Mouse (Mus musculus) midbrain, embryonic 11.5 days (tissue): ENCODE results near the gene Spag5. TPM values are rescaled to one million over a fixed set of nuclear protein-coding genes. Genes with fewer than 3 reads are reported as not detected.
A peak's percentile ranks its signal among the peaks of the same experiment; 100 is the strongest.

ENCODE experiments used
- ATAC-seq: fragments of 200-750 bp; cut with Nextera tagmentation; 2 replicates; pipeline ENCODE4 v1.8.0; 2017; ENCODE audit warnings: moderate TSS enrichment, moderate library complexity; ENCODE audit not compliant: low FRiP score
- DNase-seq: peaks from one replicate; pipeline ENCODE4 v3.0.0; 2015; ENCODE audit warnings: low spot score; ENCODE audit errors: missing footprints
- H3K27ac ChIP-seq: fragments of 300-500 bp; sonication (generic); 2 replicates; pipeline ENCODE4 v1.5.1; 2014; ENCODE audit warnings: low read depth, low read length
- H3K27me3 ChIP-seq: fragments of 300-500 bp; sonication (generic); 2 replicates; pipeline ENCODE4 v1.6.1; 2014; ENCODE audit warnings: mild to moderate bottlenecking, low read length, moderate library complexity, mixed read lengths; ENCODE audit not compliant: control insufficient read depth, insufficient read depth
- H3K36me3 ChIP-seq: fragments of 300-500 bp; sonication (generic); 2 replicates; pipeline ENCODE4 v1.6.1; 2014; ENCODE audit warnings: mild to moderate bottlenecking, low read length, moderate library complexity, mixed read lengths; ENCODE audit not compliant: control insufficient read depth, insufficient read depth
- H3K4me1 ChIP-seq: fragments of 300-500 bp; sonication (generic); 2 replicates; pipeline ENCODE4 v1.6.1; 2014; ENCODE audit warnings: low read length; ENCODE audit not compliant: control insufficient read depth, insufficient read depth
- H3K4me2 ChIP-seq: fragments of 300-500 bp; sonication (generic); 2 replicates; pipeline ENCODE4 v1.6.1; 2014; ENCODE audit warnings: mild to moderate bottlenecking, moderate library complexity
- H3K4me3 ChIP-seq: fragments of 300-500 bp; sonication (generic); 2 replicates; pipeline ENCODE4 v1.5.1; 2014; ENCODE audit warnings: low read depth, low read length
- H3K9ac ChIP-seq: fragments of 300-500 bp; sonication (generic); 2 replicates; pipeline ENCODE4 v1.6.1; 2014; ENCODE audit warnings: low read length
- H3K9me3 ChIP-seq: fragments of 300-500 bp; sonication (generic); 2 replicates; pipeline ENCODE4 v1.6.1; 2016; ENCODE audit warnings: low read length; ENCODE audit not compliant: control insufficient read depth
- WGBS: fragments of 180-500 bp; shearing (Covaris S2); extraction: QIAGEN DNeasy Blood & Tissue Kit; methylation state at CpG from one replicate; pipeline ENCODE4 v1.1.7; 2014; 5-methylcytosine and 5-hydroxymethylcytosine counted together
- polyA plus RNA-seq: library from polyadenylated mRNA; unstranded; fragments of >200 nt; fragmentation: Nextera tagmentation; extraction: Ambion mirVana; gene quantifications from 2 replicates; pipeline ENCODE4 v1.2.1, GENCODE M21; 2014

Gene Spag5
- polyA plus RNA-seq, 1 experiment from 2014 or later, result 57.1 TPM

DNA sequence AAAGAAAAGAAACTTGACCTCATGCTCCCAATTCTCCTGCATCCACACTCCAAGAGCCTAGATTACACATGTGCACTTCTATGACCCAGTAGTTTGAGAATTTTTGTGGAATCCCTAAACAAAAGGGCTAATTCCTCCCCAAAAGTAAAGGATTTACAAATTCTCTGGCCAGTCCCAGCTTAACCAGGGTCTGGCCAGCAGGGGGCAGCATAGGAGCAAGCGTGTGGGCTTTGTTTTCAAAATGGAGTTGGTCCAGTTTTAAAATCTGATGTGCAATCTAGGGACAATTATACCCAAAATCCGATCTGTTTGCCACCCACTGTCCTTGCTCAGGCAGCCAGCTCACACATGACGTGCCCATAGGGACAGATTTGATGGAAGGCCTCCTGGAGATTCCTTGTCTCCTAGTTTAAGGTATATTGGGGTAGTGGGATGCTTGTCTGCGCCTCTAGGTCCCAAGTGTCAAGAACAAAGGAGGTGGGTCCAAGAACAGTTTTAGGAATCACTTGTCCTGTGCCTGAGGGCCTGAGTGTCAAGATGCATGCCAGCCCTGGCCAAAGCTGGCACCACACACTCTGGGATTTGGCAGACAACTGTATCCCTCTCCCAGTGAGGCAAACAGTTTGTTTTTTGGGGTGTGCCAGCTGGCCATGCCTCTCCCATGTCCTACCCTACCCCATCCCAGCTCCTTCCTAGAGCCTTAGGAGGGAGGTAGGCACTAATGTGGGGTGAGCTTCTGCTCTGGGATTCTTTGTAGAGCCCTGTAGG, 54.3 kb downstream of the Spag5 start:
- Histone ChIP-seq H3K9ac (no peak overlapping the region), H3K36me3 (no peaks in the 10 kb centered on the region), H3K4me3 (no peak overlapping the region), H3K4me1 (no peaks in the 10 kb centered on the region), H3K4me2 (no peak overlapping the region), H3K9me3 (no peaks in the 10 kb centered on the region), H3K27me3 (no peaks in the 10 kb centered on the region), H3K27ac (no peak overlapping the region)
- DNase-seq, result peak; percentile 95
- ATAC-seq, result no peak
- 38% methylated on average over 4 of the region's 4 CpGs for WGBS

DNA sequence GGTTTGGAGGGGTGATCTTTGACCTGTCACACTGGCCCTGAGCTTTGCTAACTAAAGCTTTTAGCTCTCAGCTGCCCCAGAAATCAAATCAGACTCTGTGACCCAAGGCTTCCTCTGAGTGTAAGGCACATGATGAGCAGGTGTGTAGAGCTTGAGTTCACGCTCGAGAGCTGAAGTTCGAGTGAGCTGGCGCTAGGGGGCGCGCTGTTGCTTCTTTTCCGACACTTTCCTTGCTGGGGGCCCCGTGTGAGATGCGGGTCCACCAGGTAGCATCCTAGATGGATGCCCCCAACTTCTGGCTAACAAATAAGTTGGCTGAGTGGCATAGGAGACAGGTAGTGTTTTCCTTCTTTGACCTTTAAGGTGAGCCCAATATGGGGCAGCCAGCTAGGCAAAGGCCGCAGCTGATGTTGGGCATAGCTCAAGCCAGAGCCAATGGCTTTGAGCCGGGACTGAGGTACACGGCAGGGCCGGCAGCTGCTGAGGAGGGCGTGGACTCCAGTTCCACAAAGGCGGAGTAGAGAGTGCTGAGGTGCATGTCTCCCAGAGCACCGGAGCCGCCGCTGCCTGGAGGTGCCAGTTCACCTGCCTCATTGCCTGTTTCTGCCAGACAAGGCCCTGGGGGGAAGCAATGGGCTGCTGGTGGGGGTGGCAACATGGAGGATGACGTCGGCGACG, 57.1 kb downstream of the Spag5 start:
- no peak overlapping the region for H3K27ac ChIP-seq
- WGBS, result 11% methylated on average over 22 of the region's 22 CpGs
- no peak overlapping the region for H3K4me2 ChIP-seq
- ATAC-seq (no peak), DNase-seq (peak; percentile 87)
- no peak overlapping the region for H3K9ac ChIP-seq
- H3K9me3 ChIP-seq, result no peaks in the 10 kb centered on the region
- no peaks in the 10 kb centered on the region for H3K4me1 ChIP-seq
- no peaks in the 10 kb centered on the region for H3K36me3 ChIP-seq
- H3K4me3 ChIP-seq, result no peak overlapping the region
- no peaks in the 10 kb centered on the region for H3K27me3 ChIP-seq

DNA sequence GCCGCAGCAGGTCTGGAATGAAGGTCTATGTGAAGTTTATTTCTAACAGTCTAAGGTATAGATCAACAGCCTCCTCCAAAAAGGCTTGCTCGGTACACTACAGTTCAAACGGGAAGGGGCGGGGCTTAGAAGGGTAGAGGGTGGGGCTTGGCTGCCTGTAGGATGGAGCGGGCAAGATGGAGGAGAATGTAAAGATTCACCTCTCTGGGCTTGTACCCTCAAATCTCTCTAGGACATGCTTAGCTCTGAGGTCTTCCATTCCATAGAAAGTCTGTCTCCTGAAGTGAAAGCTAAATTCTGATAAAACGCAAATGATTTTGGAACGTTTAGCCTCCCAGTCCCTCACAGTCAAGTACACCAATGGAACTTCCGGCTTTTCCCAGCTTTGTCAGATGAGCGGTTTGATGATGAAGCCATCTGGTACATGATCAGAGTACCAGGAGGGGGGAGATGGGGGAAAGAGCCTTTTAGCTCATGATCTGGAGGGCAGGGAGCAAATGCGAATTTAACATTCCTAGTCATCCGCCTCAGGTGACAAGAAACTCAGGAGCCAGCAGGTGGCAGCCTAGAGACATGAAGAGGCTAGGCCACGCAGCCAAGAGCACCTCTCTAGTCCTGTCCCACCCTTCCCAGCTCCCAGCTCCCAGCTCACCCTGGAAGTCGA, 58.9 kb downstream of the Spag5 start:
- Histone ChIP-seq H3K36me3 (no peaks in the 10 kb centered on the region), H3K9ac (no peak overlapping the region), H3K4me3 (peak overlapping the region; percentile 18; the same call in 1 of the 2 replicates), H3K27ac (no peak overlapping the region), H3K9me3 (no peaks in the 10 kb centered on the region), H3K4me2 (peak overlapping the region; percentile 39; the same call in 1 of the 2 replicates), H3K27me3 (no peaks in the 10 kb centered on the region), H3K4me1 (no peaks in the 10 kb centered on the region)
- 10% methylated on average over 13 of the region's 13 CpGs for WGBS
- DNase-seq (peak; percentile 95), ATAC-seq (peak; percentile 62; the same call in 1 of the 2 replicates)

DNA sequence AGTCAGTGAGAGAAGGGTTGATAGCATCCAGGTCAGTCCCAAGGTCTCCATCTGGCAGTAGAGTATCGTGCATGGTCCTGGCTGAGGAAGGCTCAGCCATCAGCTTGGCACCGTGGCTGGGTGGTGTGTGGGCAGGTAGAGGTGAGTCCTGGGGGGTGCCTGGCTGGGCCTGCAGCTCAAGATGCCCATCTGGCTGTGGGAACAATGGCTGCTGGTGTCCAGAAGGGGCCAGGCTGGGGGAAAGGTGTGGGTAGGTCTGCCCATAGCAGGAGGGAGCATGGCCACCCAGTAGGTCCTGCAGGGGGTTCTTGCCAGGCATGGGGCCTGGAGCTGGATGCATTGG, 59.4 kb downstream of the Spag5 start:
- no peak overlapping the region for H3K9ac ChIP-seq
- no peak for DNase-seq
- no peaks in the 10 kb centered on the region for H3K36me3 ChIP-seq
- 0 out of 2 replicates have a peak, but pooled peaks have one; percentile 5 for ATAC-seq
- no peaks in the 10 kb centered on the region for H3K9me3 ChIP-seq
- no peaks in the 10 kb centered on the region for H3K4me1 ChIP-seq
- H3K4me3 ChIP-seq, result no peak overlapping the region
- no peaks in the 10 kb centered on the region for H3K27me3 ChIP-seq
- H3K4me2 ChIP-seq, result no peak overlapping the region
- H3K27ac ChIP-seq, result no peak overlapping the region
- WGBS, result 66% methylated on average over 2 of the region's 2 CpGs

DNA sequence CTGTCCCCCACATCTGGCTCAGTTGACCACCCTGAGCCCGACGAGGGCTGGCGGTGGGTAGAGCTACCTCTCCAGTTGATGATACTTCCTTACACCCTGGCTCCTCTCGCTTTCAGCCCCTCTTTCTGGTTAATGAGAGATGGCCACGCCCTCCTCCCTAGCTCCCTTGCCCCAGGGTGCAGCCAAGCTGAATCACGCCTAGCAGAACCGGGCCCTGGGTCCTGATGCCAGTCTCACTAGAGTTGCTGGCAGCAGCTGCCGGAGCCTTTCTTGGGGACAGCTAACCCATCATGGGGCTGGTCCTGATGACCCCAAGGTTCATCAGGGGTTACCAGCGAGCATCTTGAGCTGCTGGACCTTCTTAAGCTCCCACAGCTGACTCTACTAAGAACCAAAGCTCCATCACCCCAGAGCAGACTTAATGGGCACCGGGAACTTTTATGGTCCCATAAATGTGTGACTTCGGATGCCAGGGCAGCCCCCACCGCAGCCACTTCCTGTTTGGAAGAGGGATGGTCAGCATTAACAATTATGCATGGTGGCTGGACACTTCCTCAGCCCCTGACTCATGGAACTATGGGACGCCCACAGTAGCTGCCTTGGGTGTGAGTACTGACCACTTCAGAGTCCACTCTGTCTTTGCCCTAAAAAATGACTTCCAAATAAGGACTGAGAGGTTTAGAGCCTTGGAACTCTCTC, 62.1 kb downstream of the Spag5 start:
- DNase-seq, result no peak
- no peak overlapping the region for H3K27ac ChIP-seq

DNA sequence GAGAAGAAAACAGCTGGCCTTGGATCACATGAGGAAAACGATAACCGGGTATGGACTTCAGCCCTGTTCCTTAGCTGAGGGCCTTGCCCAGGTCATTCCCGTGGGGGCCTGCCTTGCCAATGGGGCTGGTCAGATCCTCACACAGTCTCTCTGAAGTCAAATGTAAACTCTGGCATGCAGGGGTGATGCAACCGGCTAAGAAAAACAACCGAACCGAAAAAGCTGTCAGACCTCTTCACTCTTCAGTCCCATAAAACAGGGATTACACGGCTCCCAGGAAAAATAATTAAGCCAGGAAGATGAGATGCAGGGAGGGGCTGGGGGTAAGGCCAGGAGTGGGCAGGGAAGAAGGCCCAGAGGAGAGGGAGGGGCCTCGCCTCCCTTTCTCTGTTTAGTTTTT, 62.8 kb downstream of the Spag5 start:
- WGBS, result 60% methylated on average over 8 of the region's 8 CpGs
- DNase-seq, result no peak

More for the DNA sequence above, 62.1 kb downstream of the Spag5 start:
- H3K27me3 ChIP-seq, result no peaks in the 10 kb centered on the region
- no peak overlapping the region for H3K9ac ChIP-seq
- ATAC-seq, result no peak
- 83% methylated on average over 13 of the region's 13 CpGs for WGBS
- no peak overlapping the region for H3K4me3 ChIP-seq
- H3K9me3 ChIP-seq, result no peaks in the 10 kb centered on the region
- no peak overlapping the region for H3K4me2 ChIP-seq
- no peaks in the 10 kb centered on the region for H3K36me3 ChIP-seq
- H3K4me1 ChIP-seq, result no peaks in the 10 kb centered on the region

DNA sequence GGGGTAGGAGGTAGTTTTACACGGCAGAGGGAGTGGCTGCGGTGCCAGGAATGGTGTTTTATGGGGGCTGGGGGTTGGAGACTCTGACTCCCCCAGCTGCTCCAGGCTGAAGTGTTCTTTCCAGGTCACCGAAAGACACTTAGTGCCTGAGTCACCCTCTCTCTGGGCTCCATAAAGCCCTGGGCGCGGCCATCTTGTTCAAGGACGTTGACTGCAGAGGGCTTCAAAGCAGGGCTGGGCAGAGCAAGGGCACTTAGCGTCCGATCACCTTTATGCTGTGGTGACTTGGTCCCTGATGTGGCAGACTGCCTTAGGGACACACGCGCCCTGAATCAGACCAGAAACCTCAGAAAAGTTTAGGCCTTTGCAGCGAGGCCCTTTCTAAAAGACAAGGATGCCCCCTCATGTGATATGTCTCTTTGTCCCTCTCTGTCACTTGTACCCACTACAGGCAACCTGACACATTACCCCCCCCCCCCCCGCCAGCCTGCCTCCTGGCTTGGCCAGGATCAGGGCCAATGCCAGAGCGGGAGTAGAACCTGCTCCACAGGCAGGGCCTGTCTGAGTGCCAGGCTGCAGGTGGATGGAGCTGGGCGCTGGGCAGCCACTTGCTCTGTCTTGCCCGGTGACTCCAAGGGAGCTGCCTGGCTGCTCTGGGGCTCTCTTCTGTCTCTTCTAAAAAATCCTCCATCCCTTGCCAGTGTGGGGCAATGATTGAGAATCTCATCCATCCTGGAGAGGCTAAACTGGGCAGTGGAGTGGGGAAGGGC, 66.3 kb downstream of the Spag5 start:
- Histone ChIP-seq H3K27ac (no peak overlapping the region), H3K9ac (no peak overlapping the region), H3K4me3 (no peak overlapping the region), H3K4me1 (no peaks in the 10 kb centered on the region), H3K4me2 (no peak overlapping the region; the same call in 1 of the 2 replicates), H3K9me3 (no peaks in the 10 kb centered on the region), H3K36me3 (no peaks in the 10 kb centered on the region), H3K27me3 (no peaks in the 10 kb centered on the region)
- 90% methylated on average over 15 of the region's 15 CpGs for WGBS
- DNase-seq (no peak), ATAC-seq (no peak)

More for the DNA sequence above, 62.8 kb downstream of the Spag5 start:
- Histone ChIP-seq H3K9ac (no peak overlapping the region), H3K27ac (no peak overlapping the region), H3K4me1 (no peaks in the 10 kb centered on the region), H3K27me3 (no peaks in the 10 kb centered on the region), H3K4me2 (no peak overlapping the region), H3K9me3 (no peaks in the 10 kb centered on the region), H3K36me3 (no peaks in the 10 kb centered on the region), H3K4me3 (no peak overlapping the region)
- ATAC-seq, result no peak

DNA sequence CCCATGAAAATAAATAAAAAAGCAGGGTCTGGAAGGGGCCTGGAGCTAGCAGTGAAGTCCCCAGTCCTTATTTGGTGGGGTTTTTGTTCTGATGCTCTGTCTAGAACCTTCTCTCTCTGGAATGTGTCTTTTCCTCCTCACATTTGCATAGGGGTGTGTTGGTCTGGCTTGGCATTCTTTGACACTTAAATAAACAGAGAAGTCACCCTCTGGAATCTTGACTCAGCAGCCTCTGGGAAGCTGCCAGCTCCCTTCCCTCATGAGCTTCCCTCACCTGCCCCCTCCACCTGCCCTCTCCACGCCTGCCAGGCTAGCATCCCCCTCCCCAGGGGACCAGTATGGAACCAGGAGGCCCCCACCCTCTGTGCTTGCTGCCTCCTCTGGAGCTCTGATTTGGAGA, 69.1 kb downstream of the Spag5 start:
- no peaks in the 10 kb centered on the region for H3K27me3 ChIP-seq
- H3K9ac ChIP-seq, result no peak overlapping the region
- WGBS, result 50% methylated on average over 1 of the region's 1 CpGs
- no peak for DNase-seq
- H3K4me1 ChIP-seq, result no peaks in the 10 kb centered on the region
- no peak for ATAC-seq
- no peaks in the 10 kb centered on the region for H3K9me3 ChIP-seq
- no peak overlapping the region for H3K4me2 ChIP-seq
- H3K4me3 ChIP-seq, result no peak overlapping the region
- no peak overlapping the region for H3K27ac ChIP-seq
- no peaks in the 10 kb centered on the region for H3K36me3 ChIP-seq
